Mouse (Mus musculus) testis, postnatal 10 days (tissue): Measurements from ENCODE around the gene Nucb1.
"Not testable (repeated sequence)": the region's sequence is repeated elsewhere in the genome, so short reads cannot be mapped to it uniquely, and the experiment has no call there.

Source experiments
- DNase-seq: peaks from one replicate; pipeline ENCODE4 v3.0.0; 2021; ENCODE audit warnings: low spot score

Gene Nucb1

GRCm38 (mm10) chr7:45488293-45489204 is 21.7 kb downstream of the Nucb1 start, which contains the start of gene Dhdh:
Dhdh (minus strand) TSS chr7:45488805.
- DNase-seq = peak; percentile 76

- DNase-seq = no peak
Measured at GRCm38 (mm10) chr7:45487861-45488292, 22.3 kb downstream of the Nucb1 start.

GRCm38 (mm10) chr7:45486761-45487415 is 23.3 kb downstream of the Nucb1 start, which contains the start of gene Gm45808:
Gm45808 (minus strand) TSS chr7:45486811.
- DNase-seq = no peak

GRCm38 (mm10) chr7:45486158-45486557 is 24.0 kb downstream of the Nucb1 start:
- DNase-seq = no peak

GRCm38 (mm10) chr7:45484985-45485384 is 25.2 kb downstream of the Nucb1 start:
- not testable (repeated sequence) for DNase-seq

GRCm38 (mm10) chr7:45482166-45482565 is 28.0 kb downstream of the Nucb1 start:
- DNase-seq = no peak

- peak; percentile 83 for DNase-seq
Measured at GRCm38 (mm10) chr7:45481374-45481927, 28.8 kb downstream of the Nucb1 start, which contains the start of gene Tulp2. Tulp2 (plus strand) TSS chr7:45481877.

GRCm38 (mm10) chr7:45480310-45480709 is 29.9 kb downstream of the Nucb1 start:
- not testable (repeated sequence) for DNase-seq

- no peak for DNase-seq
Measured at GRCm38 (mm10) chr7:45478774-45479173, 31.4 kb downstream of the Nucb1 start.

GRCm38 (mm10) chr7:45477003-45477402 is 33.2 kb downstream of the Nucb1 start:
- peak; percentile 74 for DNase-seq

- no peak for DNase-seq
Measured at GRCm38 (mm10) chr7:45476453-45476852, 33.8 kb downstream of the Nucb1 start.

- DNase-seq = no peak
Measured at GRCm38 (mm10) chr7:45475291-45475969, 34.8 kb downstream of the Nucb1 start.

- peak; percentile 88 for DNase-seq
Measured at GRCm38 (mm10) chr7:45470869-45471268, 39.3 kb downstream of the Nucb1 start.

- DNase-seq = no peak
Measured at GRCm38 (mm10) chr7:45467090-45467670, 43.0 kb downstream of the Nucb1 start.

- DNase-seq = peak; percentile 98
Measured at GRCm38 (mm10) chr7:45466283-45467089, 43.7 kb downstream of the Nucb1 start, which contains the start of gene Bax. Bax (minus strand) TSS chr7:45466898.

- DNase-seq = no peak
Measured at GRCm38 (mm10) chr7:45465549-45465948, 44.7 kb downstream of the Nucb1 start.

GRCm38 (mm10) chr7:45465112-45465511 is 45.1 kb downstream of the Nucb1 start:
- no peak for DNase-seq

- no peak for DNase-seq
Measured at GRCm38 (mm10) chr7:45463987-45464778, 46.0 kb downstream of the Nucb1 start.

GRCm38 (mm10) chr7:45462868-45463267 is 47.3 kb downstream of the Nucb1 start:
- DNase-seq = not testable (repeated sequence)

- no peak for DNase-seq
Measured at GRCm38 (mm10) chr7:45462325-45462724, 47.9 kb downstream of the Nucb1 start.
